Mouse (Mus musculus) liver, adult 2 months (tissue): Measurements from ENCODE around the gene Olfr330. TPM values are rescaled to one million over a fixed set of nuclear protein-coding genes. Genes with fewer than 3 reads are reported as not detected.
A peak's percentile ranks its signal among the peaks of the same experiment; 100 is the strongest.
"Not testable (repeated sequence)": the region's sequence is repeated elsewhere in the genome, so short reads cannot be mapped to it uniquely, and the experiment has no call there.

Experiments used
- DNase-seq: peaks from one replicate; pipeline ENCODE4 v3.0.0-alpha.2; 2011; ENCODE audit warnings: low read depth, low spot score; ENCODE audit errors: extremely low read depth
- H3K27ac ChIP-seq: fragments of 200-500 bp; replicated peaks from 2 replicates; pipeline ENCODE4 v1.5.1; 2012; ENCODE audit warnings: low read depth, mild to moderate bottlenecking, control low read depth, inconsistent platforms, low read length; ENCODE audit not compliant: insufficient read depth
- H3K27me3 ChIP-seq: fragments of 200-500 bp; 2 replicates; pipeline ENCODE4 v1.6.1; 2012; ENCODE audit warnings: mild to moderate bottlenecking, moderate library complexity, low read length, inconsistent platforms; ENCODE audit not compliant: control insufficient read depth, insufficient read depth
- H3K36me3 ChIP-seq: fragments of 200-500 bp; 2 replicates; pipeline ENCODE4 v1.6.1; 2012; ENCODE audit warnings: low read length, inconsistent platforms; ENCODE audit not compliant: control insufficient read depth, insufficient read depth
- H3K4me1 ChIP-seq: fragments of 200-500 bp; 2 replicates; pipeline ENCODE4 v1.6.1; 2011; ENCODE audit warnings: low read length; ENCODE audit not compliant: control insufficient read depth, insufficient read depth
- H3K4me3 ChIP-seq: fragments of 200-500 bp; 2 replicates; pipeline ENCODE4 v1.5.1; 2011; ENCODE audit warnings: low read depth, mild to moderate bottlenecking, control low read depth, low read length, moderate library complexity; ENCODE audit not compliant: insufficient read depth
- H3K79me2 ChIP-seq: fragments of 200-500 bp; 2 replicates; pipeline ENCODE4 v1.6.1; 2012; ENCODE audit warnings: inconsistent platforms, mild to moderate bottlenecking, low read length, moderate library complexity; ENCODE audit not compliant: control insufficient read depth, insufficient read depth
- H3K9ac ChIP-seq: fragments of 200-500 bp; 2 replicates; pipeline ENCODE4 v1.6.1; 2012; ENCODE audit warnings: low read depth, mild to moderate bottlenecking, control low read depth, inconsistent platforms, low read length
- CTCF ChIP-seq: fragments of 200-500 bp; IDR thresholded peaks from 2 replicates; pipeline ENCODE4 v1.5.1; 2011; ENCODE audit warnings: low read depth, low read length, control low read depth
- POLR2A ChIP-seq: fragments of 200-500 bp; IDR thresholded peaks from 2 replicates; pipeline ENCODE4 v1.6.1; 2011; ENCODE audit warnings: low read length, control low read depth; ENCODE audit not compliant: insufficient read depth; ENCODE audit errors: extremely low read depth
- WGBS: fragments of 180-500 bp; shearing (Covaris S2); methylation state at CpG from one replicate; pipeline ENCODE4 v1.1.7; 2018; 5-methylcytosine and 5-hydroxymethylcytosine counted together
- polyA plus RNA-seq: library from polyadenylated mRNA; depleted of rRNA; stranded (reverse); fragments of >200 nt; gene quantifications from 2 replicates; pipeline ENCODE4 v1.2.3, GENCODE M21; 2012; rRNA removed
- total RNA-seq: library from RNA; depleted of rRNA; stranded (reverse); fragments of >200 nt; gene quantifications from 2 replicates; pipeline ENCODE4 v1.2.3, GENCODE M21; 2014; rRNA removed

Gene Olfr330
- not detected in 2 replicates for total RNA-seq
- not detected in 2 replicates for polyA plus RNA-seq

GRCm38 (mm10) chr11:58534736-58535135 lies at the start of gene Olfr330:
Gene Olfr330 (minus strand): TSS chr11:58534836.
- not testable (repeated sequence) for DNase-seq, H3K4me3 ChIP-seq, H3K36me3 ChIP-seq, H3K27me3 ChIP-seq, H3K27ac ChIP-seq, H3K9ac ChIP-seq, H3K79me2 ChIP-seq, H3K4me1 ChIP-seq

- Histone ChIP-seq H3K9ac (no peak overlapping the region), H3K27me3 (no peaks in the 10 kb centered on the region), H3K4me1 (no peaks in the 10 kb centered on the region), H3K4me3 (no peak overlapping the region), H3K27ac (no peak overlapping the region), H3K36me3 (no peaks in the 10 kb centered on the region), H3K79me2 (no peaks in the 10 kb centered on the region)
- TF ChIP-seq POLR2A: no peak
- TF ChIP-seq CTCF: no peak
- 75% methylated on average over 8 of the region's 8 CpGs for WGBS
- no peak for DNase-seq
Measured at GRCm38 (mm10) chr11:58578636-58579035, 44.0 kb upstream of the Olfr330 start.

GRCm38 (mm10) chr11:58577430-58577829 lies 42.8 kb upstream of the Olfr330 start, which contains the start of gene Olfr325:
Gene Olfr325 (plus strand): TSS chr11:58577730.
- TF ChIP-seq POLR2A (no peak), CTCF (no peak)
- Histone ChIP-seq H3K27ac (no peak within 1 kb of the TSS), H3K4me3 (no peak within 1 kb of the TSS), H3K27me3 (no peaks in the 10 kb centered on the region), H3K79me2 (no peaks in the 10 kb centered on the region), H3K36me3 (no peaks in the 10 kb centered on the region), H3K4me1 (no peaks in the 10 kb centered on the region), H3K9ac (no peak within 1 kb of the TSS)
- DNase-seq: no peak
- 73% methylated on average over 1 of the region's 1 CpGs for WGBS

- H3K27me3 ChIP-seq: no peaks in the 10 kb centered on the region
- TF ChIP-seq POLR2A: no peak
- no peak for TF ChIP-seq CTCF
- no peak within 1 kb of the TSS for H3K4me3 ChIP-seq
- H3K4me1 ChIP-seq: no peaks in the 10 kb centered on the region
- no peak within 1 kb of the TSS for H3K27ac ChIP-seq
- WGBS: 74% methylated on average over 5 of the region's 5 CpGs
- H3K9ac ChIP-seq: no peak within 1 kb of the TSS
- H3K36me3 ChIP-seq: no peaks in the 10 kb centered on the region
- no peak for DNase-seq
- no peaks in the 10 kb centered on the region for H3K79me2 ChIP-seq
Measured at GRCm38 (mm10) chr11:58570405-58570804, 35.8 kb upstream of the Olfr330 start, which contains the start of gene Olfr224. Gene Olfr224 (minus strand): TSS chr11:58570553.

- Histone ChIP-seq H3K27me3 (peaks cover 3% of the 10 kb centered on the region; the same call in 1 of the 2 replicates), H3K27ac (no peak within 1 kb of the TSS), H3K79me2 (no peaks in the 10 kb centered on the region), H3K4me3 (no peak within 1 kb of the TSS), H3K9ac (no peak within 1 kb of the TSS), H3K36me3 (no peaks in the 10 kb centered on the region), H3K4me1 (no peaks in the 10 kb centered on the region)
- DNase-seq: no peak
- TF ChIP-seq POLR2A (no peak), CTCF (no peak)
- 71% methylated on average over 1 of the region's 1 CpGs for WGBS
Measured at GRCm38 (mm10) chr11:58555536-58555935, 20.9 kb upstream of the Olfr330 start, which contains the start of gene Olfr328. Gene Olfr328 (minus strand): TSS chr11:58555636.

- WGBS: 70% methylated on average over 5 of the region's 5 CpGs
- Histone ChIP-seq H3K27me3 (no peaks in the 10 kb centered on the region), H3K4me1 (peaks cover 3% of the 10 kb centered on the region; the same call in 1 of the 2 replicates), H3K9ac (no peak within 1 kb of the TSS), H3K79me2 (no peaks in the 10 kb centered on the region), H3K36me3 (no peaks in the 10 kb centered on the region), H3K27ac (no peak within 1 kb of the TSS), H3K4me3 (no peak within 1 kb of the TSS)
- DNase-seq: peak; percentile 4
- TF ChIP-seq CTCF: no peak
- TF ChIP-seq POLR2A: no peak
Measured at GRCm38 (mm10) chr11:58546322-58546721, 11.7 kb upstream of the Olfr330 start, which contains the start of gene Olfr329-ps. Gene Olfr329-ps (minus strand): TSS chr11:58546422.

GRCm38 (mm10) chr11:58519756-58520155 lies 14.9 kb downstream of the Olfr330 start:
- H3K4me1 ChIP-seq, H3K79me2 ChIP-seq, H3K36me3 ChIP-seq, H3K27ac ChIP-seq, H3K9ac ChIP-seq, DNase-seq, H3K4me3 ChIP-seq, H3K27me3 ChIP-seq: not testable (repeated sequence)
- WGBS: 93% methylated on average over 7 of the region's 9 CpGs

- WGBS: 95% methylated on average over 18 of the region's 18 CpGs
Measured at GRCm38 (mm10) chr11:58518916-58519315, 15.7 kb downstream of the Olfr330 start.

GRCm38 (mm10) chr11:58509058-58509457 lies 25.6 kb downstream of the Olfr330 start:
- not testable (repeated sequence) for H3K27ac ChIP-seq, H3K4me3 ChIP-seq, H3K79me2 ChIP-seq, H3K27me3 ChIP-seq, H3K9ac ChIP-seq, H3K4me1 ChIP-seq, H3K36me3 ChIP-seq, DNase-seq
- WGBS: 81% methylated on average over 19 of the region's 19 CpGs

More at GRCm38 (mm10) chr11:58518916-58519315, 15.7 kb downstream of the Olfr330 start:
- not testable (repeated sequence) for H3K27ac ChIP-seq, H3K4me3 ChIP-seq, H3K36me3 ChIP-seq, H3K27me3 ChIP-seq, H3K4me1 ChIP-seq, H3K9ac ChIP-seq, DNase-seq, H3K79me2 ChIP-seq
